Mouse (Mus musculus): ENCODE measurements around the gene Olfr620. TPM values are rescaled to one million over a fixed set of nuclear protein-coding genes. Genes with fewer than 3 reads are reported as not detected.

Gene Olfr620
- polyA plus RNA-seq (2015; fragmentation: Nextera tagmentation; extraction: Ambion mirVana): not detected in 2 replicates

DNA sequence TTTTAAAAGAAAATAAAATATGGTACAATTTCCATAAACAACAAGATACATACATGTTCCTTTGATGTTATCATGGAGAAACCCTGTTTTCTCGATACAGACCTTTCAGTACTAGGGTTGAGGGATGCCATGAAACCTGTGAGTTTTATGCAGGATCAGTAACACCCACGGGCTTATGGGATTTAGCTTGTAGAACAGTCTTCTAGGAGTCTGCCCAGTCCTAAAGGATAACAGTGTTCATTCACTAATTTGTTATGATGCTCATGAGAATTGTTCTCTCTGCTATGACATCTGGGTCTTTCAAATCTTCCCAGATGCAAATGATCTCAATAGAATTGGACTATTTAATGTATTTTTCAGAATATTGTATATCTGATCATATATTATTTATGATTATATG, at the start of gene Olfr620:
Gene Olfr620, minus strand, starts transcription at position 101 of the 400 bp plus-strand sequence.
- Histone ChIP-seq H3K4me2 (no peak within 1 kb of the TSS), H3K4me3 (replicated peaks) (no peak within 1 kb of the TSS), H3K27me3 (no peaks in the 10 kb centered on the region), H3K36me3 (replicated peaks) (no peaks in the 10 kb centered on the region), H3K9ac (no peak within 1 kb of the TSS), H3K9me3 (replicated peaks) (no peaks in the 10 kb centered on the region), H3K27ac (replicated peaks) (no peak within 1 kb of the TSS), H3K4me1 (replicated peaks) (no peaks in the 10 kb centered on the region)
- ATAC-seq (ENCODE audit: insufficient read depth): no peak
- WGBS (ENCODE audit: insufficient replicate concordance): 43% methylated on average over 2 of the region's 2 CpGs

DNA sequence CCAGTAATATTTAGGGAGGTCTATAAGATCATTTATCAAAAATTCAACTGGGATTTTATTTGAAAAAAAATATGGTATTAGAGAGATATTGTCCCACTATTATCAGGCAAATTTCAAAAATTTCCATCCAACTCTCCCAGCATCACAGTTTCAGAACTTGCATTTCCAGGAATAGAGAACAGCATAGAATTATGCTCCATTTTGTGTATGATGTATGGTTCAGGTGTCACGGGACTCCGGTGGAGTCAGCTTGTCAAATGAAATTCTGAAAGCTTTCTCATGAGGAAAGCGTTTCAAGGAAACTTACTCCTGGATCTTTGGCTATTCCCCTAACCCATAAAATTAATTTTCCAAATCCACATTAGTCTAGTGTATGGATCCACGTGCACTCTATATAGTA, 31.7 kb upstream of the Olfr620 start:
- no peaks in the 10 kb centered on the region for H3K27me3 ChIP-seq
- H3K4me2 ChIP-seq: no peak overlapping the region
- H3K9me3 ChIP-seq (replicated peaks): no peaks in the 10 kb centered on the region
- no peak for ATAC-seq (ENCODE audit: insufficient read depth)
- H3K27ac ChIP-seq (replicated peaks): no peak overlapping the region
- no peaks in the 10 kb centered on the region for H3K36me3 ChIP-seq (replicated peaks)
- no peak overlapping the region for H3K9ac ChIP-seq
- no peak overlapping the region for H3K4me3 ChIP-seq (replicated peaks)
- 63% methylated on average over 4 of the region's 4 CpGs for WGBS (ENCODE audit: insufficient replicate concordance)
- no peaks in the 10 kb centered on the region for H3K4me1 ChIP-seq (replicated peaks)

GRCm38 (mm10) chr7:103642602-103643001, 30.3 kb upstream of the Olfr620 start, which contains the start of gene Olfr622:
TSS of gene Olfr622 (minus strand) at chr7:103642702.
- H3K36me3 ChIP-seq (replicated peaks): no peaks in the 10 kb centered on the region
- no peak within 1 kb of the TSS for H3K27ac ChIP-seq (replicated peaks)
- H3K9ac ChIP-seq: no peak within 1 kb of the TSS
- H3K4me1 ChIP-seq (replicated peaks): no peaks in the 10 kb centered on the region
- H3K4me3 ChIP-seq (replicated peaks): no peak within 1 kb of the TSS
- no peak for ATAC-seq (ENCODE audit: insufficient read depth)
- no peak within 1 kb of the TSS for H3K4me2 ChIP-seq
- H3K27me3 ChIP-seq: no peaks in the 10 kb centered on the region
- 37% methylated on average over 1 of the region's 1 CpGs for WGBS (ENCODE audit: insufficient replicate concordance)
- no peaks in the 10 kb centered on the region for H3K9me3 ChIP-seq (replicated peaks)

DNA sequence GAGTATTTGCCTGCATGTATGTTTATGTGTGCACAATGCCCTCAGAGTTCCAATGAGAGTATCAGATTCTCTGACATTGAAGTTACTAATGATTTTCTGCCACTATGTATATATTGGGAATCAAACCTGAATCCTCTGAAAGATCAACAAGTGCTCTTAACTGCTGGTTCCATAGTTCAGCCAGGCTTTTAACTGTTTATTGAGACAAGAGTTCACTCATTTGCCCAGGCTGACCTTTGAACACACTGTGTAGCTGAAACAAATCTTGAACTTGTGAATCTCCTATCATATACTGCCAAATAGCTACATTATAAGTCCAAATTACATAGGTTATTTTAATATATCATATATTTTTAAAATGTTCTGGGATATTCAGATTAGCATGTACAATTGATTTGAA, 24.5 kb upstream of the Olfr620 start:
- Histone ChIP-seq H3K36me3 (replicated peaks) (no peaks in the 10 kb centered on the region), H3K9ac (no peak overlapping the region), H3K9me3 (replicated peaks) (no peaks in the 10 kb centered on the region), H3K4me3 (replicated peaks) (no peak overlapping the region), H3K27ac (replicated peaks) (no peak overlapping the region), H3K27me3 (no peaks in the 10 kb centered on the region), H3K4me2 (no peak overlapping the region), H3K4me1 (replicated peaks) (no peaks in the 10 kb centered on the region)
- ATAC-seq (ENCODE audit: insufficient read depth): no peak

- Histone ChIP-seq H3K36me3 (replicated peaks) (no peaks in the 10 kb centered on the region), H3K27ac (replicated peaks) (no peak overlapping the region), H3K27me3 (no peaks in the 10 kb centered on the region), H3K9me3 (replicated peaks) (no peaks in the 10 kb centered on the region), H3K4me1 (replicated peaks) (no peaks in the 10 kb centered on the region), H3K4me3 (replicated peaks) (no peak overlapping the region), H3K4me2 (no peak overlapping the region), H3K9ac (no peak overlapping the region)
- no peak for ATAC-seq (ENCODE audit: insufficient read depth)
- WGBS (ENCODE audit: insufficient replicate concordance): 23% methylated on average over 2 of the region's 2 CpGs
These were observed 4.9 kb downstream of the Olfr620 start for GRCm38 (mm10) chr7:103607425-103607824.

- Histone ChIP-seq H3K36me3 (replicated peaks) (no peaks in the 10 kb centered on the region), H3K27me3 (no peaks in the 10 kb centered on the region), H3K4me3 (replicated peaks) (no peak within 1 kb of the TSS), H3K9me3 (replicated peaks) (no peaks in the 10 kb centered on the region), H3K9ac (no peak within 1 kb of the TSS), H3K4me1 (replicated peaks) (no peaks in the 10 kb centered on the region), H3K4me2 (no peak within 1 kb of the TSS), H3K27ac (replicated peaks) (no peak within 1 kb of the TSS)
- ATAC-seq (ENCODE audit: insufficient read depth): no peak
These were observed 12.1 kb downstream of the Olfr620 start, which contains the start of gene Olfr619 for GRCm38 (mm10) chr7:103600275-103600674. TSS of gene Olfr619 (plus strand) at chr7:103600575.

DNA sequence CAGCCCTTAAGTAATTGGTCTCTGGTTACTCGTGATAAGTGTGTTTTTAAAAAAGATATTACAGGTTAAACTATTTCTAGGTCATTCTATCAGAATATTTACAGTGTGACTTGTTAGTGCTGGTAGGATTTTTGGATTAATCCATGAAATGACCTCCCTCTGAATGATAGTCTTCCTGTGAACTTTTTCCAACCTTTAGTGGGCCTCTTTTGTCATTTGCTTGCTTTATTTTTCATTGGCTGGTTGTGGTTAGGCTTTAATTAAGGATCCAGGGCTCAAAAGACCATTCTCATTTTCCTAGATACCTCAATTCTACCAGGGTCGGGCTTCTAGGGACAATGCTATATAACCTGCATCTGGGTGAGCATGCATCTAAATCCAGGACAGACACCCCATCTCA, 22.5 kb downstream of the Olfr620 start, which contains the start of gene Olfr618:
Gene Olfr618, plus strand, starts transcription at position 301 of the 400 bp plus-strand sequence.
- ATAC-seq (ENCODE audit: insufficient read depth): no peak
- no peaks in the 10 kb centered on the region for H3K4me1 ChIP-seq (replicated peaks)
- 43% methylated on average over 2 of the region's 2 CpGs for WGBS (ENCODE audit: insufficient replicate concordance)
- no peaks in the 10 kb centered on the region for H3K27me3 ChIP-seq
- H3K27ac ChIP-seq (replicated peaks): no peak within 1 kb of the TSS
- no peak within 1 kb of the TSS for H3K9ac ChIP-seq
- H3K4me3 ChIP-seq (replicated peaks): no peak within 1 kb of the TSS
- no peaks in the 10 kb centered on the region for H3K36me3 ChIP-seq (replicated peaks)
- H3K4me2 ChIP-seq: no peak within 1 kb of the TSS
- no peaks in the 10 kb centered on the region for H3K9me3 ChIP-seq (replicated peaks)

GRCm38 (mm10) chr7:103572761-103573160, 39.6 kb downstream of the Olfr620 start, which contains the start of gene Olfr617:
TSS of gene Olfr617 (plus strand) at chr7:103573061.
- H3K4me1 ChIP-seq (replicated peaks): no peaks in the 10 kb centered on the region
- H3K27me3 ChIP-seq: no peaks in the 10 kb centered on the region
- H3K27ac ChIP-seq (replicated peaks): no peak within 1 kb of the TSS
- no peak within 1 kb of the TSS for H3K9ac ChIP-seq
- WGBS (ENCODE audit: insufficient replicate concordance): 59% methylated on average over 1 of the region's 1 CpGs
- H3K36me3 ChIP-seq (replicated peaks): no peaks in the 10 kb centered on the region
- no peak within 1 kb of the TSS for H3K4me2 ChIP-seq
- ATAC-seq (ENCODE audit: insufficient read depth): no peak
- H3K4me3 ChIP-seq (replicated peaks): no peak within 1 kb of the TSS
- H3K9me3 ChIP-seq (replicated peaks): no peaks in the 10 kb centered on the region

GRCm38 (mm10) chr7:103569043-103569442, 43.3 kb downstream of the Olfr620 start, which contains the start of gene Olfr616:
TSS of gene Olfr616 (minus strand) at chr7:103569143.
- 53% methylated on average over 3 of the region's 3 CpGs for WGBS (ENCODE audit: insufficient replicate concordance)
- no peak for ATAC-seq (ENCODE audit: insufficient read depth)
- H3K27ac ChIP-seq (replicated peaks): no peak within 1 kb of the TSS

GRCm38 (mm10) chr7:103555779-103556178, 56.6 kb downstream of the Olfr620 start, which contains the start of gene Olfr615:
TSS of gene Olfr615 (plus strand) at chr7:103556079.
- Histone ChIP-seq H3K9ac (no peak within 1 kb of the TSS), H3K27me3 (no peaks in the 10 kb centered on the region), H3K27ac (replicated peaks) (no peak within 1 kb of the TSS), H3K9me3 (replicated peaks) (no peaks in the 10 kb centered on the region), H3K36me3 (replicated peaks) (no peaks in the 10 kb centered on the region), H3K4me1 (replicated peaks) (no peaks in the 10 kb centered on the region), H3K4me2 (no peak within 1 kb of the TSS), H3K4me3 (replicated peaks) (no peak within 1 kb of the TSS)
- no peak for ATAC-seq (ENCODE audit: insufficient read depth)
- 62% methylated on average over 2 of the region's 2 CpGs for WGBS (ENCODE audit: insufficient replicate concordance)

More at GRCm38 (mm10) chr7:103569043-103569442, 43.3 kb downstream of the Olfr620 start, which contains the start of gene Olfr616:
- Histone ChIP-seq H3K9ac (no peak within 1 kb of the TSS), H3K4me1 (replicated peaks) (no peaks in the 10 kb centered on the region), H3K36me3 (replicated peaks) (no peaks in the 10 kb centered on the region), H3K27me3 (no peaks in the 10 kb centered on the region), H3K4me3 (replicated peaks) (no peak within 1 kb of the TSS), H3K4me2 (no peak within 1 kb of the TSS), H3K9me3 (replicated peaks) (no peaks in the 10 kb centered on the region)
